In the genomic region with DNA sequence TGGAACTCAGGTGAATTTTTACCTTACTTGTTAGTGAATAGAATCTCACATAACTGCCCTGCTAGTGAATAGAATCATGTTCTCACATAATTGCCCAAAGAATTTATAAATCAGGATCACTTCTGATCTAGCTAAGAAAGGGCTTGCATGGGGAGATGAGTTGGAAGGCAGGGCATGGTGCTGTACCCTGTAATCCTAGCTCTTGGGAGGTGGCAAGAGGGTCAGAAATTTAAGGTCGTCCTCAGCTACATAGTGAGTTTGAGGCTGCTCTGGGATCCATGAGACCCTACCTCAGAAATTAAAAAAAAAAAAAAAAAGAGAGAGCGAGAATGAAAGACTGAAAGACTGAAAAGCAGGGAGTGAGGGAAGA, we compare ENCODE assay signal across 27 mouse cellular contexts. TPM values are rescaled to one million over a fixed set of nuclear protein-coding genes. Genes with fewer than 3 reads are reported as not detected.
A peak's percentile ranks its signal among the peaks of the same experiment; 100 is the strongest.
DNase-seq lines count a peak whose midpoint lies in the region; ATAC-seq and TF ChIP-seq lines count a peak whose summit lies in the region.
"Had no signal": no experiment of that assay in that cellular context is flagged by ENCODE, and none has a peak within 500 bp of the region (broad histone marks: within the 10 kb centered on the region; RNA-seq: fewer than 3 reads in every experiment).

No protein-coding gene starts in this region.

- H3K27ac ChIP-seq in forebrain, embryonic 14.5 days (ENCODE audit: low read depth, low read length): peak overlapping the region; percentile 50; the same call in 1 of the 2 replicates
- no peak overlapping the region for H3K27ac ChIP-seq in forebrain, embryonic 11.5 days (ENCODE audit: low read depth, low read length)
- H3K27ac ChIP-seq in layer of hippocampus, adult 2 months: peak overlapping the region; percentile 74
- peak overlapping the region; percentile 74 for H3K27ac ChIP-seq in midbrain, embryonic 13.5 days
- 0 out of 2 replicates have a peak overlapping the region, but pooled peaks have one; percentile 41 for H3K27ac ChIP-seq in neural tube, embryonic 15.5 days (replicated peaks)
- no peak overlapping the region for H3K27ac ChIP-seq in intestine, embryonic 16.5 days (ENCODE audit: low read length)
- H3K27ac ChIP-seq: kidney, embryonic 15.5 days; liver, embryonic 13.5 days had no signal

- no peaks in the 10 kb centered on the region for H3K36me3 ChIP-seq in forebrain, embryonic 14.5 days (ENCODE audit: control insufficient read depth, insufficient read depth, low read length)
- no peaks in the 10 kb centered on the region for H3K36me3 ChIP-seq in forebrain, embryonic 11.5 days (ENCODE audit: control insufficient read depth, insufficient read depth, low read length)
- no peaks in the 10 kb centered on the region for H3K36me3 ChIP-seq in midbrain, embryonic 13.5 days
- no peaks in the 10 kb centered on the region for H3K36me3 ChIP-seq in neural tube, embryonic 15.5 days
- H3K36me3 ChIP-seq in intestine, embryonic 16.5 days (ENCODE audit: control insufficient read depth, insufficient read depth, low read length): no peaks in the 10 kb centered on the region
- H3K36me3 ChIP-seq: kidney, embryonic 15.5 days; liver, embryonic 13.5 days had no signal

- no peaks in the 10 kb centered on the region for H3K9me3 ChIP-seq in forebrain, embryonic 14.5 days (replicated peaks; ENCODE audit: control insufficient read depth, low read length)
- no peaks in the 10 kb centered on the region for H3K9me3 ChIP-seq in forebrain, embryonic 11.5 days (ENCODE audit: control insufficient read depth, low read length)
- H3K9me3 ChIP-seq in midbrain, embryonic 13.5 days: no peaks in the 10 kb centered on the region
- H3K9me3 ChIP-seq in neural tube, embryonic 15.5 days (replicated peaks): no peaks in the 10 kb centered on the region
- H3K9me3 ChIP-seq in intestine, embryonic 16.5 days (ENCODE audit: control insufficient read depth, low read length): no peaks in the 10 kb centered on the region
- H3K9me3 ChIP-seq: kidney, embryonic 15.5 days; liver, embryonic 13.5 days had no signal

- H3K4me2 ChIP-seq in forebrain, embryonic 14.5 days (ENCODE audit: low read length): no peak overlapping the region
- no peak overlapping the region for H3K4me2 ChIP-seq in forebrain, embryonic 11.5 days (ENCODE audit: low read depth, low read length, severe bottlenecking)
- no peak overlapping the region for H3K4me2 ChIP-seq in midbrain, embryonic 13.5 days (replicated peaks)
- no peak overlapping the region for H3K4me2 ChIP-seq in neural tube, embryonic 15.5 days
- H3K4me2 ChIP-seq in intestine, embryonic 16.5 days (ENCODE audit: low read depth, low read length): no peak overlapping the region
- H3K4me2 ChIP-seq: heart, embryonic 11.5 days; kidney, embryonic 15.5 days; liver, embryonic 13.5 days had no signal

- ATAC-seq in forebrain, embryonic 14.5 days: peak; percentile 20; the same call in 1 of the 2 replicates
- ATAC-seq in forebrain, embryonic 11.5 days (replicated peaks; ENCODE audit: low FRiP score): no peak
- peak; percentile 59 for ATAC-seq in midbrain, embryonic 13.5 days
- peak; percentile 24; the same call in 1 of the 2 replicates for ATAC-seq in neural tube, embryonic 15.5 days (ENCODE audit: low FRiP score)
- ATAC-seq in intestine, embryonic 16.5 days: no peak
- ATAC-seq: intestine, postnatal 0 days had no signal

- DNase-seq in forebrain, embryonic 14.5 days (ENCODE audit: low spot score): no peak
- no peak for DNase-seq in forebrain, embryonic 11.5 days (ENCODE audit: low spot score)
- no peak for DNase-seq in layer of hippocampus, adult 2 months (ENCODE audit: low spot score in 2 of 2)
- DNase-seq in layer of hippocampus, adult 9-11 months: no peak
- no peak for DNase-seq in urinary bladder, postnatal 10 days (ENCODE audit: low spot score)
- DNase-seq: adrenal gland, postnatal 10 days; cerebellum, adult 2 months; gastrocnemius, postnatal 10 days; kidney, postnatal 36 days; liver, embryonic 13.5 days; lung, adult 2 months; lung, postnatal 14 days; thymus, adult 18-20 months had no signal

- H3K9ac ChIP-seq in forebrain, embryonic 14.5 days (ENCODE audit: low read length): no peak overlapping the region
- H3K9ac ChIP-seq in forebrain, embryonic 11.5 days (ENCODE audit: low read length): no peak overlapping the region
- H3K9ac ChIP-seq in midbrain, embryonic 13.5 days (replicated peaks): no peak overlapping the region
- no peak overlapping the region for H3K9ac ChIP-seq in neural tube, embryonic 15.5 days (replicated peaks)
- H3K9ac ChIP-seq in intestine, embryonic 16.5 days (ENCODE audit: low read depth, low read length): no peak overlapping the region
- H3K9ac ChIP-seq: kidney, embryonic 15.5 days; liver, embryonic 13.5 days had no signal

- no peaks in the 10 kb centered on the region for H3K27me3 ChIP-seq in forebrain, embryonic 14.5 days (replicated peaks; ENCODE audit: control insufficient read depth, insufficient read depth, low read length)
- peaks cover 11% of the 10 kb centered on the region for H3K27me3 ChIP-seq in forebrain, embryonic 11.5 days (ENCODE audit: control insufficient read depth, insufficient read depth, low read length)
- H3K27me3 ChIP-seq in midbrain, embryonic 13.5 days: peaks cover 43% of the 10 kb centered on the region; the same call in 1 of the 2 replicates
- H3K27me3 ChIP-seq in neural tube, embryonic 15.5 days (replicated peaks): peaks cover 14% of the 10 kb centered on the region; the same call in 1 of the 2 replicates
- H3K27me3 ChIP-seq in intestine, embryonic 16.5 days (replicated peaks; ENCODE audit: control insufficient read depth, insufficient read depth, low read length): peaks cover 10% of the 10 kb centered on the region; the same call in 1 of the 2 replicates
- H3K27me3 ChIP-seq: liver, embryonic 13.5 days had no signal

- H3K4me3 ChIP-seq in forebrain, embryonic 14.5 days (ENCODE audit: low read depth, low read length): no peak overlapping the region
- no peak overlapping the region for H3K4me3 ChIP-seq in forebrain, embryonic 11.5 days (ENCODE audit: low read depth, low read length)
- H3K4me3 ChIP-seq in layer of hippocampus, adult 2 months: no peak overlapping the region
- no peak overlapping the region for H3K4me3 ChIP-seq in midbrain, embryonic 13.5 days (replicated peaks)
- no peak overlapping the region for H3K4me3 ChIP-seq in neural tube, embryonic 15.5 days (replicated peaks)
- no peak overlapping the region for H3K4me3 ChIP-seq in intestine, embryonic 16.5 days (ENCODE audit: low read length)
- H3K4me3 ChIP-seq: kidney, embryonic 15.5 days; liver, embryonic 13.5 days had no signal

- TF ChIP-seq CTCF in layer of hippocampus, adult 2 months (conservative IDR thresholded peaks at IDR 0.05): no peak

- 81% methylated on average over 2 of the region's 2 CpGs for WGBS in forebrain, embryonic 14.5 days
- WGBS in forebrain, embryonic 11.5 days: 81% methylated on average over 2 of the region's 2 CpGs
- WGBS in midbrain, embryonic 13.5 days: 57% methylated on average over 1 of the region's 2 CpGs
- 76% methylated on average over 2 of the region's 2 CpGs for WGBS in neural tube, embryonic 15.5 days
- 76% methylated on average over 2 of the region's 2 CpGs for WGBS in intestine, embryonic 16.5 days

- no peaks in the 10 kb centered on the region for H3K4me1 ChIP-seq in forebrain, embryonic 14.5 days (ENCODE audit: control insufficient read depth, insufficient read depth, low read length)
- H3K4me1 ChIP-seq in forebrain, embryonic 11.5 days (replicated peaks; ENCODE audit: control insufficient read depth, insufficient read depth, low read length): no peaks in the 10 kb centered on the region
- H3K4me1 ChIP-seq in midbrain, embryonic 13.5 days (replicated peaks): 0 out of 2 replicates have a peak, but pooled peaks cover 6% of the 10 kb centered on the region
- peaks cover 5% of the 10 kb centered on the region; the same call in 1 of the 2 replicates for H3K4me1 ChIP-seq in neural tube, embryonic 15.5 days
- no peaks in the 10 kb centered on the region for H3K4me1 ChIP-seq in intestine, embryonic 16.5 days (ENCODE audit: control insufficient read depth, insufficient read depth, low read length)
- H3K4me1 ChIP-seq: kidney, embryonic 15.5 days; liver, embryonic 13.5 days had no signal

RNA-seq across cellular contexts. Expression of gene Cxcr3, which starts 7.0 kb away (rescaled TPM):
- 0.17 TPM in 1 of 2 replicates, not detected in the other for polyA plus RNA-seq in forebrain, embryonic 14.5 days (2014; fragmentation: Nextera tagmentation; extraction: Ambion mirVana)
- polyA plus RNA-seq in forebrain, embryonic 11.5 days (2014; fragmentation: Nextera tagmentation; extraction: Ambion mirVana): 0.11 TPM in 1 of 2 replicates, not detected in the other
- total RNA-seq in layer of hippocampus, adult 2 months (2021): under 1 TPM in 1 of 2 experiments, not detected in 1; 0.20 TPM
- 0.17 and 0.22 TPM in 2 replicates for polyA plus RNA-seq in midbrain, embryonic 13.5 days (2015; fragmentation: Nextera tagmentation; extraction: Ambion mirVana)
- 0.40 and 0.95 TPM in 2 replicates for polyA plus RNA-seq in neural tube, embryonic 15.5 days (2015; fragmentation: Nextera tagmentation; extraction: Ambion mirVana)
- 0.91 and 0.98 TPM in 2 replicates for polyA plus RNA-seq in intestine, embryonic 16.5 days (2015; fragmentation: Nextera tagmentation; extraction: Ambion mirVana)
- total RNA-seq: left cerebral cortex, adult 18-20 months; left cerebral cortex, postnatal 25 days had no signal
- polyA plus RNA-seq: heart, embryonic 11.5 days had no signal

RNA-seq across cellular contexts. Expression of gene Gm4779, which starts 53.2 kb away (rescaled TPM):
- polyA plus RNA-seq in forebrain, embryonic 14.5 days (2014; fragmentation: Nextera tagmentation; extraction: Ambion mirVana): not detected in 2 replicates
- polyA plus RNA-seq in forebrain, embryonic 11.5 days (2014; fragmentation: Nextera tagmentation; extraction: Ambion mirVana): not detected in 2 replicates
- total RNA-seq in layer of hippocampus, adult 2 months (2021): under 1 TPM; 0.64 to 0.67 TPM
- polyA plus RNA-seq in midbrain, embryonic 13.5 days (2015; fragmentation: Nextera tagmentation; extraction: Ambion mirVana): 0.08 TPM in 1 of 2 replicates, not detected in the other
- polyA plus RNA-seq in neural tube, embryonic 15.5 days (2015; fragmentation: Nextera tagmentation; extraction: Ambion mirVana): 0.32 TPM in 1 of 2 replicates, not detected in the other
- polyA plus RNA-seq in intestine, embryonic 16.5 days (2015; fragmentation: Nextera tagmentation; extraction: Ambion mirVana): 0.16 TPM in 1 of 2 replicates, not detected in the other
- total RNA-seq: adrenal gland, postnatal 10 days; gastrocnemius, postnatal 10 days; hematopoietic stem cell, adult 5-6 weeks; megakaryocyte progenitor cell, adult 5-6 weeks; monocyte, adult 5-6 weeks had no signal
- polyA plus RNA-seq: intestine, postnatal 0 days; lung, adult 2 months; neural tube, embryonic 11.5 days; stomach, embryonic 14.5 days had no signal

RNA-seq across cellular contexts. Expression of gene 8030474K03Rik, which starts 53.4 kb away (rescaled TPM):
- polyA plus RNA-seq in forebrain, embryonic 14.5 days (2014; fragmentation: Nextera tagmentation; extraction: Ambion mirVana): not detected in 2 replicates
- not detected in 2 replicates for polyA plus RNA-seq in forebrain, embryonic 11.5 days (2014; fragmentation: Nextera tagmentation; extraction: Ambion mirVana)
- total RNA-seq in layer of hippocampus, adult 2 months (2021): not detected
- polyA plus RNA-seq in midbrain, embryonic 13.5 days (2015; fragmentation: Nextera tagmentation; extraction: Ambion mirVana): not detected in 2 replicates
- polyA plus RNA-seq in neural tube, embryonic 15.5 days (2015; fragmentation: Nextera tagmentation; extraction: Ambion mirVana): 0.27 TPM in 1 of 2 replicates, not detected in the other
- 0.26 TPM in 1 of 2 replicates, not detected in the other for polyA plus RNA-seq in intestine, embryonic 16.5 days (2015; fragmentation: Nextera tagmentation; extraction: Ambion mirVana)
- total RNA-seq: adrenal gland, postnatal 10 days; gastrocnemius, postnatal 10 days; hematopoietic stem cell, adult 5-6 weeks; left cerebral cortex, adult 18-20 months; left cerebral cortex, postnatal 25 days; monocyte, adult 5-6 weeks had no signal
- polyA plus RNA-seq: embryonic facial prominence, embryonic 14.5 days; heart, embryonic 11.5 days; intestine, postnatal 0 days; lung, adult 2 months; neural tube, embryonic 11.5 days; stomach, embryonic 14.5 days had no signal

Comparison
In these comparisons a context has a peak if more than half of its experiments do, and no peak if none do; other contexts are left out.
1. ATAC-seq: peak in forebrain, embryonic 14.5 days (single experiment), midbrain, embryonic 13.5 days (single experiment) and neural tube, embryonic 15.5 days (single experiment); none in forebrain, embryonic 11.5 days (single experiment) and intestine, embryonic 16.5 days (single experiment).
2. H3K27ac ChIP-seq: peak in forebrain, embryonic 14.5 days (single experiment), layer of hippocampus, adult 2 months (single experiment), midbrain, embryonic 13.5 days (single experiment) and neural tube, embryonic 15.5 days (single experiment); none in forebrain, embryonic 11.5 days (single experiment) and intestine, embryonic 16.5 days (single experiment).